Mouse (Mus musculus) liver, embryonic 16.5 days (tissue): ENCODE data around the gene Fhad1. TPM values are rescaled to one million over a fixed set of nuclear protein-coding genes. Genes with fewer than 3 reads are reported as not detected.

ENCODE experiments used
- ATAC-seq: fragments of 200-750 bp; cut with Nextera tagmentation; 2 replicates; pipeline ENCODE4 v1.8.0; 2017; ENCODE audit warnings: low read depth, mild to moderate bottlenecking, moderate number of reproducible peaks, moderate library complexity
- H3K27ac ChIP-seq: fragments of 300-500 bp; sonication (generic); 2 replicates; pipeline ENCODE4 v1.5.1; 2014; ENCODE audit warnings: mild to moderate bottlenecking, low read length
- H3K27me3 ChIP-seq: fragments of 300-500 bp; sonication (generic); 2 replicates; pipeline ENCODE4 v1.6.1; 2014; ENCODE audit warnings: low read depth, low read length, mixed read lengths; ENCODE audit not compliant: control insufficient read depth, insufficient read depth
- H3K36me3 ChIP-seq: fragments of 300-500 bp; sonication (generic); 2 replicates; pipeline ENCODE4 v1.6.1; 2014; ENCODE audit warnings: mild to moderate bottlenecking; ENCODE audit not compliant: control insufficient read depth, insufficient read depth
- H3K4me1 ChIP-seq: fragments of 300-500 bp; sonication (generic); 2 replicates; pipeline ENCODE4 v1.6.1; 2014; ENCODE audit warnings: low read depth, low read length, mixed read lengths; ENCODE audit not compliant: control insufficient read depth
- H3K4me2 ChIP-seq: fragments of 300-500 bp; sonication (generic); 2 replicates; pipeline ENCODE4 v1.6.1; 2014; ENCODE audit warnings: low read depth, low read length, mixed read lengths
- H3K4me3 ChIP-seq: fragments of 300-500 bp; sonication (generic); 2 replicates; pipeline ENCODE4 v1.5.1; 2014; ENCODE audit warnings: low read depth, mild to moderate bottlenecking, low read length
- H3K9ac ChIP-seq: fragments of 300-500 bp; sonication (generic); 2 replicates; pipeline ENCODE4 v1.6.1; 2014; ENCODE audit warnings: low read depth, low read length
- H3K9me3 ChIP-seq: fragments of 300-500 bp; sonication (generic); replicated peaks from 2 replicates; pipeline ENCODE4 v1.6.1; 2016; ENCODE audit warnings: low read length; ENCODE audit not compliant: control insufficient read depth
- WGBS: fragments of 180-500 bp; shearing (Covaris S2); extraction: QIAGEN DNeasy Blood & Tissue Kit; methylation state at CpG from one replicate; pipeline ENCODE4 v1.1.7; 2014; ENCODE audit not compliant: insufficient replicate concordance; 5-methylcytosine and 5-hydroxymethylcytosine counted together
- polyA plus RNA-seq: library from polyadenylated mRNA; unstranded; fragments of >200 nt; fragmentation: Nextera tagmentation; extraction: Ambion mirVana; gene quantifications from 2 replicates; pipeline ENCODE4 v1.2.1, GENCODE M21; 2015

Fhad1 gene
- polyA plus RNA-seq, 1 experiment from 2014 or later, result not detected

GRCm38 (mm10) chr4:141870666-141871332 lies 144.1 kb downstream of the Fhad1 start:
- ATAC-seq, result no peak
- H3K9ac ChIP-seq, result no peak overlapping the region
- no peaks in the 10 kb centered on the region for H3K9me3 ChIP-seq
- H3K27ac ChIP-seq, result peak overlapping the region; percentile 23; the same call in 1 of the 2 replicates
- H3K4me1 ChIP-seq, result peaks cover 50% of the 10 kb centered on the region
- H3K4me2 ChIP-seq, result no peak overlapping the region
- no peaks in the 10 kb centered on the region for H3K27me3 ChIP-seq
- 63% methylated on average over 11 of the region's 11 CpGs for WGBS
- H3K4me3 ChIP-seq, result no peak overlapping the region
- no peaks in the 10 kb centered on the region for H3K36me3 ChIP-seq

- Histone ChIP-seq H3K4me1 (peaks cover 40% of the 10 kb centered on the region), H3K27me3 (no peaks in the 10 kb centered on the region), H3K36me3 (no peaks in the 10 kb centered on the region), H3K9me3 (no peaks in the 10 kb centered on the region), H3K27ac (no peak overlapping the region), H3K4me2 (no peak overlapping the region), H3K9ac (no peak overlapping the region), H3K4me3 (no peak overlapping the region)
- WGBS, result 60% methylated on average over 5 of the region's 5 CpGs
- ATAC-seq, result no peak
Observed at GRCm38 (mm10) chr4:141869436-141870215, 145.3 kb downstream of the Fhad1 start.

- Histone ChIP-seq H3K27me3 (no peaks in the 10 kb centered on the region), H3K9me3 (no peaks in the 10 kb centered on the region), H3K4me2 (no peak overlapping the region), H3K4me3 (no peak overlapping the region), H3K9ac (no peak overlapping the region), H3K27ac (no peak overlapping the region), H3K4me1 (peaks cover 30% of the 10 kb centered on the region), H3K36me3 (no peaks in the 10 kb centered on the region)
- WGBS, result 87% methylated on average over 10 of the region's 10 CpGs
- ATAC-seq, result no peak
Observed at GRCm38 (mm10) chr4:141868051-141868450, 146.8 kb downstream of the Fhad1 start.

GRCm38 (mm10) chr4:141867498-141867897 lies 147.4 kb downstream of the Fhad1 start:
- WGBS, result 72% methylated on average over 4 of the region's 4 CpGs
- no peak overlapping the region for H3K27ac ChIP-seq
- no peaks in the 10 kb centered on the region for H3K27me3 ChIP-seq
- H3K4me3 ChIP-seq, result no peak overlapping the region
- no peaks in the 10 kb centered on the region for H3K9me3 ChIP-seq
- peaks cover 24% of the 10 kb centered on the region for H3K4me1 ChIP-seq
- ATAC-seq, result no peak
- H3K36me3 ChIP-seq, result no peaks in the 10 kb centered on the region
- no peak overlapping the region for H3K4me2 ChIP-seq
- no peak overlapping the region for H3K9ac ChIP-seq

- no peak for ATAC-seq
- Histone ChIP-seq H3K9me3 (no peaks in the 10 kb centered on the region), H3K4me1 (peaks cover 19% of the 10 kb centered on the region), H3K36me3 (no peaks in the 10 kb centered on the region), H3K27me3 (no peaks in the 10 kb centered on the region), H3K4me3 (no peak overlapping the region), H3K27ac (no peak overlapping the region), H3K4me2 (no peak overlapping the region), H3K9ac (no peak overlapping the region)
- 66% methylated on average over 10 of the region's 10 CpGs for WGBS
Observed at GRCm38 (mm10) chr4:141866933-141867490, 147.9 kb downstream of the Fhad1 start.

GRCm38 (mm10) chr4:141865600-141865999 lies 149.3 kb downstream of the Fhad1 start:
- H3K9ac ChIP-seq, result no peak overlapping the region
- H3K4me2 ChIP-seq, result no peak overlapping the region
- H3K27ac ChIP-seq, result no peak overlapping the region
- 71% methylated on average over 5 of the region's 5 CpGs for WGBS
- no peaks in the 10 kb centered on the region for H3K36me3 ChIP-seq
- H3K27me3 ChIP-seq, result no peaks in the 10 kb centered on the region
- no peak for ATAC-seq
- H3K9me3 ChIP-seq, result no peaks in the 10 kb centered on the region
- no peak overlapping the region for H3K4me3 ChIP-seq
- H3K4me1 ChIP-seq, result peaks cover 5% of the 10 kb centered on the region

GRCm38 (mm10) chr4:141865006-141865405 lies 149.9 kb downstream of the Fhad1 start:
- no peak overlapping the region for H3K4me3 ChIP-seq
- no peak for ATAC-seq
- H3K4me2 ChIP-seq, result no peak overlapping the region
- H3K27ac ChIP-seq, result no peak overlapping the region
- no peaks in the 10 kb centered on the region for H3K9me3 ChIP-seq
- no peaks in the 10 kb centered on the region for H3K27me3 ChIP-seq
- 82% methylated on average over 5 of the region's 5 CpGs for WGBS
- H3K9ac ChIP-seq, result no peak overlapping the region
- H3K36me3 ChIP-seq, result peaks cover 3% of the 10 kb centered on the region
- peaks cover under 1% of the 10 kb centered on the region for H3K4me1 ChIP-seq

- H3K27ac ChIP-seq, result no peak overlapping the region
- no peak for ATAC-seq
- H3K36me3 ChIP-seq, result peaks cover 7% of the 10 kb centered on the region
- no peaks in the 10 kb centered on the region for H3K9me3 ChIP-seq
- WGBS, result 87% methylated on average over 8 of the region's 8 CpGs
- H3K4me3 ChIP-seq, result no peak overlapping the region
- H3K4me2 ChIP-seq, result no peak overlapping the region
- H3K9ac ChIP-seq, result no peak overlapping the region
- H3K4me1 ChIP-seq, result no peaks in the 10 kb centered on the region
- no peaks in the 10 kb centered on the region for H3K27me3 ChIP-seq
Observed at GRCm38 (mm10) chr4:141864506-141864905, 150.4 kb downstream of the Fhad1 start.

GRCm38 (mm10) chr4:141863726-141864280 lies 151.1 kb downstream of the Fhad1 start:
- H3K4me2 ChIP-seq, result no peak overlapping the region
- ATAC-seq, result no peak
- H3K4me1 ChIP-seq, result no peaks in the 10 kb centered on the region
- peaks cover 7% of the 10 kb centered on the region for H3K36me3 ChIP-seq
- no peak overlapping the region for H3K9ac ChIP-seq
- no peak overlapping the region for H3K27ac ChIP-seq
- H3K9me3 ChIP-seq, result no peaks in the 10 kb centered on the region
- H3K27me3 ChIP-seq, result no peaks in the 10 kb centered on the region
- 72% methylated on average over 7 of the region's 7 CpGs for WGBS
- no peak overlapping the region for H3K4me3 ChIP-seq
